Comparison of ENCODE assay signal across 8 mouse cellular contexts in genomic region chr17:85089011-85089410, GRCm38 (mm10). TPM values are rescaled to one million over a fixed set of nuclear protein-coding genes. Genes with fewer than 3 reads are reported as not detected.
A peak's percentile ranks its signal among the peaks of the same experiment; 100 is the strongest.
DNase-seq lines count a peak whose midpoint lies in the region; ATAC-seq and TF ChIP-seq lines count a peak whose summit lies in the region.

No protein-coding gene starts in this region.

- no peak overlapping the region for H3K27ac ChIP-seq in heart, embryonic 12.5 days (ENCODE audit: poor library complexity, severe bottlenecking)
- H3K27ac ChIP-seq in forebrain, embryonic 16.5 days (ENCODE audit: low read length): no peak overlapping the region
- H3K27ac ChIP-seq in liver, embryonic 14.5 days: no peak overlapping the region

- WGBS in heart, embryonic 12.5 days: 56% methylated on average over 6 of the region's 6 CpGs
- 40% methylated on average over 6 of the region's 6 CpGs for WGBS in forebrain, embryonic 16.5 days
- WGBS in liver, embryonic 14.5 days (ENCODE audit: insufficient replicate concordance): 57% methylated on average over 6 of the region's 6 CpGs

- no peak for TF ChIP-seq CTCF in liver, embryonic 14.5 days (IDR thresholded peaks at IDR 0.05; ENCODE audit: low read depth)

- no peak for TF ChIP-seq EP300 in liver, embryonic 14.5 days (IDR thresholded peaks at IDR 0.05; ENCODE audit: low read depth)

- H3K36me3 ChIP-seq in heart, embryonic 12.5 days: no peaks in the 10 kb centered on the region
- no peaks in the 10 kb centered on the region for H3K36me3 ChIP-seq in forebrain, embryonic 16.5 days (ENCODE audit: control insufficient read depth, insufficient read depth)
- H3K36me3 ChIP-seq in liver, embryonic 14.5 days (replicated peaks; ENCODE audit: control insufficient read depth, insufficient read depth, low read depth): no peaks in the 10 kb centered on the region

- intact Hi-C loops in heart, postnatal 25 days (cut with DNase I): no loop called here

- no peak for ATAC-seq in heart, embryonic 12.5 days (ENCODE audit: insufficient number of reproducible peaks, low FRiP score)
- no peak for ATAC-seq in forebrain, embryonic 16.5 days
- no peak for ATAC-seq in liver, embryonic 14.5 days (ENCODE audit: insufficient read depth)

- H3K4me1 ChIP-seq in heart, embryonic 12.5 days (replicated peaks): peaks cover 6% of the 10 kb centered on the region
- peaks cover 14% of the 10 kb centered on the region for H3K4me1 ChIP-seq in forebrain, embryonic 16.5 days (replicated peaks; ENCODE audit: control insufficient read depth, insufficient read depth, low read length)
- H3K4me1 ChIP-seq in liver, embryonic 14.5 days (replicated peaks; ENCODE audit: control insufficient read depth in 2 of 2, insufficient read depth in 2 of 2, low read length in 1 of 2): peaks cover 4 to 10% of the 10 kb centered on the region in 2 experiments; a peak in 3 of 4 replicates

- no peak overlapping the region for H3K4me3 ChIP-seq in heart, embryonic 12.5 days
- H3K4me3 ChIP-seq in forebrain, embryonic 16.5 days (replicated peaks; ENCODE audit: low read length): peak overlapping the region; percentile 80
- peak overlapping the region in 1 of 2 experiments; percentile 70; a peak in 2 of 4 replicates for H3K4me3 ChIP-seq in liver, embryonic 14.5 days (ENCODE audit: insufficient read depth in 1 of 2, low read depth in 2 of 2, low read length in 2 of 2)

- H3K27me3 ChIP-seq in heart, embryonic 12.5 days (replicated peaks): no peaks in the 10 kb centered on the region
- no peaks in the 10 kb centered on the region for H3K27me3 ChIP-seq in forebrain, embryonic 16.5 days (replicated peaks; ENCODE audit: control insufficient read depth, insufficient read depth, low read length)
- no peaks in the 10 kb centered on the region for H3K27me3 ChIP-seq in liver, embryonic 14.5 days (ENCODE audit: control insufficient read depth, insufficient read depth, low read length)

- H3K9ac ChIP-seq in heart, embryonic 12.5 days: no peak overlapping the region
- no peak overlapping the region for H3K9ac ChIP-seq in forebrain, embryonic 16.5 days (replicated peaks; ENCODE audit: low read depth, low read length)
- H3K9ac ChIP-seq in liver, embryonic 14.5 days (replicated peaks): peak overlapping the region; percentile 67; the same call in 1 of the 2 replicates

- H3K9me3 ChIP-seq in heart, embryonic 12.5 days (replicated peaks): no peaks in the 10 kb centered on the region
- no peaks in the 10 kb centered on the region for H3K9me3 ChIP-seq in forebrain, embryonic 16.5 days (ENCODE audit: control insufficient read depth, low read length)
- no peaks in the 10 kb centered on the region for H3K9me3 ChIP-seq in liver, embryonic 14.5 days (ENCODE audit: control insufficient read depth, low read length)

- H3K4me2 ChIP-seq in heart, embryonic 12.5 days: peak overlapping the region; percentile 29; the same call in 1 of the 2 replicates
- peak overlapping the region; percentile 84 for H3K4me2 ChIP-seq in forebrain, embryonic 16.5 days (ENCODE audit: low read length)
- H3K4me2 ChIP-seq in liver, embryonic 14.5 days (ENCODE audit: low read depth): peak overlapping the region; percentile 87

- no peak for DNase-seq in heart, postnatal 25 days (ENCODE audit: low spot score)
- DNase-seq in MN1 (ENCODE audit: low spot score): peak; percentile 57
- peak in 1 of 3 experiments; percentile 20 for DNase-seq in liver, embryonic 14.5 days (ENCODE audit: low read depth in 3 of 3, low spot score in 3 of 3)
- DNase-seq in gastrocnemius, postnatal 10 days: no peak
- no peak for DNase-seq in adrenal gland, adult 8-10 months
- DNase-seq in urinary bladder, postnatal 10 days (ENCODE audit: low spot score): no peak

RNA-seq across cellular contexts. Expression of gene Prepl, which starts 1.0 kb away (rescaled TPM):
- polyA plus RNA-seq in heart, embryonic 12.5 days (2016; fragmentation: Nextera tagmentation; extraction: Ambion mirVana): 31.3 and 32.2 TPM in 2 replicates
- 100 to 1,000 TPM; 147 to 152 TPM for total RNA-seq in heart, postnatal 25 days (2021)
- polyA plus RNA-seq in forebrain, embryonic 16.5 days (2015; fragmentation: Nextera tagmentation; extraction: Ambion mirVana): 76.9 and 85.1 TPM in 2 replicates
- 5.7 and 7.2 TPM in 2 replicates for polyA plus RNA-seq in liver, embryonic 14.5 days (2012; rRNA removed)
- 6.5 and 7.5 TPM in 2 replicates for polyA plus RNA-seq in liver, embryonic 14.5 days (2014; fragmentation: Nextera tagmentation; extraction: Ambion mirVana)
- total RNA-seq in gastrocnemius, postnatal 10 days (2021): 100 to 1,000 TPM; 141 to 144 TPM
- 10 to 100 TPM; 42.9 to 59.3 (median 51.7) TPM for total RNA-seq in adrenal gland, adult 8-10 months (2022)

RNA-seq across cellular contexts. Expression of gene Camkmt, which starts 1.3 kb away (rescaled TPM):
- polyA plus RNA-seq in heart, embryonic 12.5 days (2016; fragmentation: Nextera tagmentation; extraction: Ambion mirVana): 5.7 and 6.6 TPM in 2 replicates
- 1 to 10 TPM; 2.2 to 2.5 TPM for total RNA-seq in heart, postnatal 25 days (2021)
- polyA plus RNA-seq in forebrain, embryonic 16.5 days (2015; fragmentation: Nextera tagmentation; extraction: Ambion mirVana): 19.0 and 20.2 TPM in 2 replicates
- 0.76 and 0.77 TPM in 2 replicates for polyA plus RNA-seq in liver, embryonic 14.5 days (2012; rRNA removed)
- polyA plus RNA-seq in liver, embryonic 14.5 days (2014; fragmentation: Nextera tagmentation; extraction: Ambion mirVana): 3.0 and 3.6 TPM in 2 replicates
- total RNA-seq in gastrocnemius, postnatal 10 days (2021): 1 to 10 TPM; 1.6 to 2.8 TPM
- 10 to 100 TPM in 2 of 4 experiments, 1 to 10 TPM in 2; 8.1 to 13.6 (median 10.7) TPM for total RNA-seq in adrenal gland, adult 8-10 months (2022)

Comparison
In these comparisons a context has a peak if more than half of its experiments do, and no peak if none do; other contexts are left out.
1. H3K4me2 ChIP-seq: peak in every context shown above with its lines; median percentile 87 in liver, embryonic 14.5 days; 84 in forebrain, embryonic 16.5 days; 29 in heart, embryonic 12.5 days.